Mouse (Mus musculus): ENCODE data around the gene Scimp.

The Scimp gene

GRCm38 (mm10) chr11:70812365-70812764, at the start of gene Scimp:
Scimp (minus strand) TSS chr11:70812586.
- no peak for DNase-seq (ENCODE audit: low spot score in 2 of 2)

- DNase-seq (ENCODE audit: low spot score in 2 of 2) = no peak
Observed at GRCm38 (mm10) chr11:70860371-70860770, 48.0 kb upstream of the Scimp start.

- DNase-seq (ENCODE audit: low spot score in 2 of 2) = no peak
Observed at GRCm38 (mm10) chr11:70846029-70846428, 33.6 kb upstream of the Scimp start.

GRCm38 (mm10) chr11:70845457-70845978, 33.1 kb upstream of the Scimp start:
- DNase-seq (ENCODE audit: low spot score in 2 of 2) = no peak

GRCm38 (mm10) chr11:70844559-70845456, 32.4 kb upstream of the Scimp start, which contains the start of gene Rabep1:
Rabep1 (plus strand) TSS chr11:70844778.
- DNase-seq (ENCODE audit: low spot score in 2 of 2) = peak; percentile 80 to 92

- DNase-seq (ENCODE audit: low spot score in 2 of 2) = no peak
Observed at GRCm38 (mm10) chr11:70843701-70844551, 31.5 kb upstream of the Scimp start.

- no peak for DNase-seq (ENCODE audit: low spot score in 2 of 2)
Observed at GRCm38 (mm10) chr11:70842983-70843382, 30.6 kb upstream of the Scimp start.

- DNase-seq (ENCODE audit: low spot score in 2 of 2) = no peak
Observed at GRCm38 (mm10) chr11:70838610-70839009, 26.2 kb upstream of the Scimp start.

- DNase-seq (ENCODE audit: low spot score in 2 of 2) = no peak
Observed at GRCm38 (mm10) chr11:70837031-70837430, 24.6 kb upstream of the Scimp start.

GRCm38 (mm10) chr11:70835381-70835831, 23.0 kb upstream of the Scimp start:
- no peak for DNase-seq (ENCODE audit: low spot score in 2 of 2)

GRCm38 (mm10) chr11:70833831-70834230, 21.4 kb upstream of the Scimp start:
- DNase-seq (ENCODE audit: low spot score in 2 of 2) = no peak

- no peak for DNase-seq (ENCODE audit: low spot score in 2 of 2)
Observed at GRCm38 (mm10) chr11:70833408-70833807, 21.0 kb upstream of the Scimp start.

GRCm38 (mm10) chr11:70831201-70831600, 18.8 kb upstream of the Scimp start:
- DNase-seq (ENCODE audit: low spot score in 2 of 2) = no peak

GRCm38 (mm10) chr11:70828975-70829615, 16.7 kb upstream of the Scimp start:
- DNase-seq (ENCODE audit: low spot score in 2 of 2) = no peak

GRCm38 (mm10) chr11:70826207-70826606, 13.8 kb upstream of the Scimp start:
- no peak for DNase-seq (ENCODE audit: low spot score in 2 of 2)

GRCm38 (mm10) chr11:70821728-70822591, 9.6 kb upstream of the Scimp start:
- no peak for DNase-seq (ENCODE audit: low spot score in 2 of 2)

GRCm38 (mm10) chr11:70820120-70820519, 7.7 kb upstream of the Scimp start:
- no peak for DNase-seq (ENCODE audit: low spot score in 2 of 2)

- DNase-seq (ENCODE audit: low spot score in 2 of 2) = no peak
Observed at GRCm38 (mm10) chr11:70816770-70817169, 4.4 kb upstream of the Scimp start.

- DNase-seq (ENCODE audit: low spot score in 2 of 2) = peak in 1 of 2 experiments; percentile 54
Observed at GRCm38 (mm10) chr11:70815498-70816078, 3.2 kb upstream of the Scimp start.

GRCm38 (mm10) chr11:70815071-70815470, 2.7 kb upstream of the Scimp start:
- DNase-seq (ENCODE audit: low spot score in 2 of 2) = no peak

All from frontal cortex, postnatal 14 days (tissue).